Comparison of ENCODE assay signal across 13 mouse cellular contexts in genomic region chr10:21186733-21187132, GRCm38 (mm10). TPM values are rescaled to one million over a fixed set of nuclear protein-coding genes. Genes with fewer than 3 reads are reported as not detected.
A peak's percentile ranks its signal among the peaks of the same experiment; 100 is the strongest.
DNase-seq lines count a peak whose midpoint lies in the region; ATAC-seq lines count a peak whose summit lies in the region.
"Had no signal": no experiment of that assay in that cellular context is flagged by ENCODE, and none has a peak within 500 bp of the region (broad histone marks: within the 10 kb centered on the region; RNA-seq: fewer than 3 reads in every experiment).

No protein-coding gene starts in this region.

- ATAC-seq in activated CD4-positive, CD25-positive, alpha-beta regulatory T cell, adult 4 months: peak; percentile 87
- ATAC-seq in megakaryocyte, adult 5-6 weeks (ENCODE audit: poor library complexity, severe bottlenecking): peak; percentile 79

- DNase-seq in CD8-positive naive resting alpha-beta T cell, adult 2 months (ENCODE audit: low read depth in 2 of 2, low spot score in 2 of 2): peak; percentile 14 to 54
- peak; percentile 76 for DNase-seq in thymus, postnatal 14 days
- DNase-seq in right cerebral cortex, postnatal 14 days: no peak
- DNase-seq in cerebellum, adult 9-11 months: no peak
- DNase-seq in layer of hippocampus, adult 11-12 months (ENCODE audit: low spot score): no peak
- DNase-seq: adrenal gland, postnatal 10 days; heart, postnatal 36 days; kidney, adult 18-20 months; layer of hippocampus, adult 9-11 months; lung, embryonic 14.5 days; midbrain, embryonic 14.5 days had no signal

RNA-seq across cellular contexts. Expression of gene Myb, which starts 25.9 kb away (rescaled TPM):
- polyA plus RNA-seq in activated CD4-positive, CD25-positive, alpha-beta regulatory T cell, adult 4 months (2017; shearing (Covaris generic)): 10 to 100 TPM in 1 of 2 experiments, 1 to 10 TPM in 1; 8.7 to 12.6 TPM
- 42.5 and 45.2 TPM in 2 replicates for total RNA-seq in megakaryocyte, adult 5-6 weeks (2015)
- 38.3 and 50.7 TPM in 2 replicates for total RNA-seq in megakaryocyte, adult 5-6 weeks (2017)
- total RNA-seq: heart, postnatal 36 days had no signal

Comparison
In these comparisons a context has a peak if more than half of its experiments do, and no peak if none do; other contexts are left out.
1. DNase-seq: peak in CD8-positive naive resting alpha-beta T cell, adult 2 months (2 of 2) and thymus, postnatal 14 days (single experiment); none in right cerebral cortex, postnatal 14 days (single experiment), cerebellum, adult 9-11 months (single experiment) and layer of hippocampus, adult 11-12 months (single experiment).